Mouse (Mus musculus): ENCODE results near the gene Magoh. TPM values are rescaled to one million over a fixed set of nuclear protein-coding genes. Genes with fewer than 3 reads are reported as not detected.

Gene Magoh
- polyA plus RNA-seq, 1 experiment from 2014 or later: 80.4 TPM

DNA sequence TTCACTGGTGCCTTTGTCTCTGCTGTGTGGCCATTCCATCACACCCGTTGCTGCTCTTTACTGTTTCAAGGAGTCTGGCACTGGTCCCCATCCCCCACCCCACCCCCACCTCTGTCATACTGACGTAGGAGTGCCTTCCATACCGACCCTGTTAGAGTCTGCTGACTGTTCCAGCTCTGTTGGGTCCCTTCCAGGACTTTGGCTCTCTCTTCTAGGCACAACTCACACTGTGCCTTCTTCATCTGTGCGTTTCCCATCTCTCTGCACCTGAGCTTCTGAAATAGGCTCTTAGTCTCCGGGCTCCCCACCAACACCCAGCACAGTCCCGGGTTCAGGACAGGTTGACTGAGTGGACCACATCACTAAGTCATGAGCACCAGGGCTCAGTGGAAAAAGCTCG, 32.8 kb upstream of the Magoh start:
- 64% methylated on average over 7 of the region's 7 CpGs for WGBS (ENCODE audit: insufficient replicate concordance)
- peaks cover 11% of the 10 kb centered on the region for H3K27me3 ChIP-seq

DNA sequence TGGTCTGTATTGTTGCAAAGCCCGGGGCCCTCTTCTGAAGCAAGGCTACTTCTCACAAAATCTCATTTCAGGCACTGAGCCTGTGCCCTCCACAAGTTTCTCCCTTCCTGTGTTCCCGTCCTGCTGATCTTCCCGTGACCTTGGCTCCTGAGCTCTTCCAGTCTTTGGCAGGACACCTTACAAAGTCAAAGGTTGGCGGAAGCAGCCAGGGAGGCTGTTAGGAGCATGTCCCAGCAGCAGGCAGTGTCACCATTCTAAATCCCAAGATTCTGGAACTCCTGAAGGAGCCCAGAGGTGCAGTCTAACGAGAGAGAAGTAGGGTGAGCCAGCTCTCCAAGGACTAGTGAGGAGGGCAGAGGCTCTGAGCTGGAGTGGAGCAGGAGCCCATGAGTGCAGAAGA, 31.0 kb upstream of the Magoh start:
- H3K9ac ChIP-seq: no peak overlapping the region
- H3K36me3 ChIP-seq (replicated peaks): no peaks in the 10 kb centered on the region
- no peak overlapping the region for H3K4me3 ChIP-seq (replicated peaks)
- WGBS (ENCODE audit: insufficient replicate concordance): 74% methylated on average over 5 of the region's 5 CpGs
- no peak overlapping the region for H3K27ac ChIP-seq (replicated peaks)
- H3K9me3 ChIP-seq (replicated peaks): no peaks in the 10 kb centered on the region
- no peaks in the 10 kb centered on the region for H3K4me1 ChIP-seq (replicated peaks)
- ATAC-seq (ENCODE audit: insufficient read depth): no peak
- H3K27me3 ChIP-seq: peaks cover 11% of the 10 kb centered on the region
- no peak overlapping the region for H3K4me2 ChIP-seq

More for the DNA sequence above, 32.8 kb upstream of the Magoh start:
- Histone ChIP-seq H3K4me3 (replicated peaks) (no peak overlapping the region), H3K36me3 (replicated peaks) (no peaks in the 10 kb centered on the region), H3K4me1 (replicated peaks) (peaks cover 10% of the 10 kb centered on the region), H3K9ac (no peak overlapping the region), H3K27ac (replicated peaks) (no peak overlapping the region), H3K9me3 (replicated peaks) (no peaks in the 10 kb centered on the region), H3K4me2 (no peak overlapping the region)
- no peak for ATAC-seq (ENCODE audit: insufficient read depth)

DNA sequence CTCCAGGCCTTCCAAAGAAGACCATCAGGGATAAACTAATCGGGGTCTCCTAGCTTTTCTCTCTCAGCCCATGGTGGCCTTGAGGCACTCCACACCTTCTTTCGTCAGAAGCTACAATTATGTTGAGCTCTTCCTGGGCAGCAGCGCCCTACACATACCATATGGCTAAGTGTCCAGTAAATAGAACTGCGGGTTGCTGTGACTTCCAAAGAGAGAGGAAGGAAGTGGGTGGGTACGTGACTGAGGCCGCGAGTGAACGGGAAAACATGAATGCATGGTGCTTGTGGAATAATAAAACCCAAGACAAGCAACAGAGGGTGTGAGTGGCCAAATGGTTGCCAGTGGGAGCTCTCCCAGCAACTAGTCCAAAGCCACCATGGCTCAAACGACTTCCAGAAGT, 29.9 kb upstream of the Magoh start:
- no peak for ATAC-seq (ENCODE audit: insufficient read depth)
- WGBS (ENCODE audit: insufficient replicate concordance): 49% methylated on average over 9 of the region's 9 CpGs
- H3K9me3 ChIP-seq (replicated peaks): no peaks in the 10 kb centered on the region

DNA sequence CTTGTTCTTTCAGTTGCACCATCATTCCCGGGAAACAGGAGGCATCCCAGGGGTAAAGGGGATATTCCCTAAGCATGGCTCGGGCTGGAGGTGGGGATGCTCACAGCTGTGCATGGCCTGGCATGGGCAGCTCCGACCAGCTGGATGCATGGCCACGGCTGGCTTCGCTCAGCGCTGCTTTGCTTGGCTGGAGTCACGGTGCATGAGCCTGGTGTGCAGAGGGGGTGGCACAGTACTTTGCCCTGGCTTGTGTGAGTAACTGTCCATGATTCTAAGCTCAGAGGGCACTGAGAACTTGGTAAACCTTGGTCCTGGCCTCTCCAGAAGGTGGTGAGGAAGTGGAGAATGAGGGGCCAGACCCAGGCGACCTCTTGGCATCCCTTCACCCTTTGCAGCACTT, 29.5 kb upstream of the Magoh start:
- H3K27ac ChIP-seq (replicated peaks): no peak overlapping the region
- WGBS (ENCODE audit: insufficient replicate concordance): 79% methylated on average over 8 of the region's 8 CpGs
- H3K9me3 ChIP-seq (replicated peaks): no peaks in the 10 kb centered on the region
- H3K4me3 ChIP-seq (replicated peaks): no peak overlapping the region
- no peaks in the 10 kb centered on the region for H3K4me1 ChIP-seq (replicated peaks)
- ATAC-seq (ENCODE audit: insufficient read depth): no peak
- H3K4me2 ChIP-seq: no peak overlapping the region
- H3K36me3 ChIP-seq (replicated peaks): no peaks in the 10 kb centered on the region
- peaks cover 11% of the 10 kb centered on the region for H3K27me3 ChIP-seq
- no peak overlapping the region for H3K9ac ChIP-seq

More for the DNA sequence above, 29.9 kb upstream of the Magoh start:
- Histone ChIP-seq H3K4me2 (no peak overlapping the region), H3K27ac (replicated peaks) (no peak overlapping the region), H3K27me3 (peaks cover 11% of the 10 kb centered on the region), H3K36me3 (replicated peaks) (no peaks in the 10 kb centered on the region), H3K4me3 (replicated peaks) (no peak overlapping the region), H3K9ac (no peak overlapping the region), H3K4me1 (replicated peaks) (no peaks in the 10 kb centered on the region)

DNA sequence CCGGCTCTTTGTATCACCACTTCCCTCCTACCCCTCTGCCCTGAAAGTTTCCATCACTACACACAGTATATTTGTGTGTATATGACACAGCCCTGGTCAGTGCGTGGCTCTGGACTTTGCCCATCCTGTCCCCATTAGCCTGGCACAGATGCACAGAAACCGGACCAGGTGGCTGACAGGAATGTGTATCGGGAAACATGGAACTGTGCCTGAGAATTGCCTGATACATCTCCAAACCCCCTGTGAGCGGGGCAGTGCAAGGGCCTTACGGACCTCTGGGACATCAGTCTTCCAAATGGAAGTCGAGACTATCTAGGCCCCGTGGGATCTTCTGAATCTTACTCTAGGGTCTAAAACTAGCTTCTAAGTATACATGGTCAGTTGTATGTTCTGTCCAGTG, 26.2 kb upstream of the Magoh start:
- H3K4me1 ChIP-seq (replicated peaks): no peaks in the 10 kb centered on the region
- H3K4me3 ChIP-seq (replicated peaks): no peak overlapping the region
- H3K4me2 ChIP-seq: no peak overlapping the region
- no peak overlapping the region for H3K9ac ChIP-seq
- H3K9me3 ChIP-seq (replicated peaks): no peaks in the 10 kb centered on the region
- H3K27me3 ChIP-seq: no peaks in the 10 kb centered on the region
- no peak overlapping the region for H3K27ac ChIP-seq (replicated peaks)
- 0 out of 2 replicates have a peak, but pooled peaks cover 3% of the 10 kb centered on the region for H3K36me3 ChIP-seq (replicated peaks)
- 81% methylated on average over 8 of the region's 8 CpGs for WGBS (ENCODE audit: insufficient replicate concordance)
- ATAC-seq (ENCODE audit: insufficient read depth): no peak

DNA sequence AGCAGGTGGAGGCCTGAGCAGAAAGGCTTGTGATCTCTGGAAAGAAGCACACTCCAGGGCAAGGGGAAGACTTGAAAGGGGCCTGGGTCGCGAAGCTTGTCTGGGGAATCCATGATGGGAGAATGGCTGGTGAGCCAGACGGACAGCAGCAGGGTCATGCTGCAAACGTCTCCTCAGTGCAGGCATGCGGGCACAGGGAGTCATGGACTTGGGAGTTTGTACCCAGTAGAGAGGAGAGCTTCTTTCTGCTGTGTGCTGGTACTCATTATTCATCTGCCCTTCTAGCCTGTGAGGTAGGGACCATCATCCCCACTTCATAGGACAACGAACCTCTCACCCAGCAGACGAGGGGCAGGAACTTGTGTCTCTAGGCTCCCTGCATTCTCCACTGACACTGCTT, 25.7 kb upstream of the Magoh start:
- no peak overlapping the region for H3K4me2 ChIP-seq
- no peak for ATAC-seq (ENCODE audit: insufficient read depth)
- H3K4me1 ChIP-seq (replicated peaks): no peaks in the 10 kb centered on the region
- H3K27me3 ChIP-seq: no peaks in the 10 kb centered on the region
- H3K4me3 ChIP-seq (replicated peaks): no peak overlapping the region
- H3K27ac ChIP-seq (replicated peaks): no peak overlapping the region
- WGBS (ENCODE audit: insufficient replicate concordance): 78% methylated on average over 7 of the region's 7 CpGs
- no peaks in the 10 kb centered on the region for H3K9me3 ChIP-seq (replicated peaks)
- 0 out of 2 replicates have a peak, but pooled peaks cover 8% of the 10 kb centered on the region for H3K36me3 ChIP-seq (replicated peaks)
- H3K9ac ChIP-seq: no peak overlapping the region

DNA sequence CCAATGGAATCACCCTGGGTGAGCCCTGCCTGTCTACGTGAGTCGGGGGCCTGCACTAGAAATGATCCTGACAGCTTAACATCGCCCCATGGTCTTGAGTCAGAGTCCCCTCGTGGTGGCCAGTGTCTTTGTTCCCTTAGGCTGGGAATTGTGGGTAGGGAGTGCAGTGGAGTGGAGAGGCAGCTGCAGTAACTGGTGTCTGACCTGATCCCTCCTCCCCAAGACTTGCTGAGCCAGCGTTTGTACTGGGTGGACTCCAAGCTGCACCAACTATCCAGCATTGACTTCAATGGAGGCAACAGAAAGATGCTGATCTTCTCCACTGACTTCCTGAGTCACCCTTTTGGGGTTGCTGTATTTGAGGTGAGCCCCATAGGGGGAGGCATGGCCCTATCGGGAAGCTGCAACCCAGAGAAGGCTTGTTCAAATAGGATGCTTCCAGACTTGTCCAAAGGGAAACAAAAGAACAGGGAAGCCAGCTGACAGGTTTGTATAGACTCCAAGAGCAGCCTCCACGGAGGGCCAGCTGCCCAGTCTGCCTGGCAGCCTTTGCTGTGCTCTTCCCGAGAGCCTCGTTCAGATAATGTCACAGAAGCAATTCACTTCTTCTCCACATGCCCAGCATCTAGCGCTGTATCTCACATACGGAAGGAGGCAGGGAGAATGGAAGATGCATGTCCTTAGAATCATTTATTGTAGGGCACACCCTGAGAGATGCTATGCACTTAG, 22.4 kb upstream of the Magoh start:
- H3K9me3 ChIP-seq (replicated peaks): no peaks in the 10 kb centered on the region
- no peak overlapping the region for H3K4me2 ChIP-seq
- H3K9ac ChIP-seq: no peak overlapping the region
- no peak overlapping the region for H3K4me3 ChIP-seq (replicated peaks)
- H3K27me3 ChIP-seq: no peaks in the 10 kb centered on the region
- no peak for ATAC-seq (ENCODE audit: insufficient read depth)
- H3K4me1 ChIP-seq (replicated peaks): no peaks in the 10 kb centered on the region
- WGBS (ENCODE audit: insufficient replicate concordance): 73% methylated on average over 11 of the region's 11 CpGs
- H3K27ac ChIP-seq (replicated peaks): no peak overlapping the region
- peaks cover 19% of the 10 kb centered on the region; the same call in 1 of the 2 replicates for H3K36me3 ChIP-seq (replicated peaks)

DNA sequence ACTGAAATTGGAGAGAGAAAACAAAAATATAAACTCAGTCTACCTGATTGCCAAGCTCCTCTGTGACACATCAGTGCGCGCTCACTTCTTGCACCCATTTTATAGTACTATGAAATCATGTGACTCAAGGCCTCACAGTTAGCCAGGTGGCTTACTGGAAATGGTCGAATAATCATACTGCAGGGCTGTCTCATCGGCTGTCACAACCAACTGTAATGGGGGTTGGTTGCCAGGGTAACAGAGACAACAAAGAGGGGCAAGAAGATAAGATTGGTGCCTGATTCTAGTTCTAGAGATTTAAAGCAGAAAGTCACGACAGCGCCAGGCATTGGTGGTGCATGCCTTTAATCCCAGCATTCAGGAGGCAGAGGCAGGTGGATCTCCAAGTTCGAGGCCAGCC, 20.6 kb upstream of the Magoh start:
- Histone ChIP-seq H3K36me3 (replicated peaks) (peaks cover 19% of the 10 kb centered on the region; the same call in 1 of the 2 replicates), H3K9ac (no peak overlapping the region)
- 70% methylated on average over 7 of the region's 7 CpGs for WGBS (ENCODE audit: insufficient replicate concordance)

DNA sequence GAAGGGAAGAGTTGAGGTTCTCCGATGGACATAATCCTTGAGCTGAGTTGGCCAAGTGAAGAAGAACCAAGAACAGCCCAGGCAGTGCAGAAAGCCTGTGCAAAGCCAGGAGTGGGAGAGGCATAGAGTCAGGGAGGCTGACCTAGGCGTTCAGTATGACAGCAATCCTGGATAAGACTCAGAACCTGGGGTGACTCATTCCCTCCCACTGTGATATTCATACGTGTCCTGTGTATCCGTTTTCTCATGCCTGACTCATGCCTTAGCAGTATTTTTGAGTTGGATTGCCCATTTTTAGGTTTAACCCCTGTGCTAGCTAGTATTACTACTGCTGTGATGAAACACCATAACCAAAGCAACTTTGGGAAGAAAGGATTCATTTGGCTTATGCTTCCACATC, 14.7 kb upstream of the Magoh start:
- no peak for ATAC-seq (ENCODE audit: insufficient read depth)
- Histone ChIP-seq H3K4me1 (replicated peaks) (no peaks in the 10 kb centered on the region), H3K27me3 (no peaks in the 10 kb centered on the region), H3K9me3 (replicated peaks) (no peaks in the 10 kb centered on the region), H3K27ac (replicated peaks) (no peak overlapping the region), H3K4me3 (replicated peaks) (no peak overlapping the region), H3K9ac (no peak overlapping the region), H3K36me3 (replicated peaks) (peaks cover 8% of the 10 kb centered on the region; the same call in 1 of the 2 replicates), H3K4me2 (no peak overlapping the region)
- WGBS (ENCODE audit: insufficient replicate concordance): 71% methylated on average over 4 of the region's 4 CpGs

More for the DNA sequence above, 20.6 kb upstream of the Magoh start:
- ATAC-seq (ENCODE audit: insufficient read depth): no peak
- H3K4me1 ChIP-seq (replicated peaks): no peaks in the 10 kb centered on the region
- H3K9me3 ChIP-seq (replicated peaks): no peaks in the 10 kb centered on the region
- no peak overlapping the region for H3K27ac ChIP-seq (replicated peaks)
- H3K27me3 ChIP-seq: no peaks in the 10 kb centered on the region
- H3K4me3 ChIP-seq (replicated peaks): no peak overlapping the region
- no peak overlapping the region for H3K4me2 ChIP-seq

DNA sequence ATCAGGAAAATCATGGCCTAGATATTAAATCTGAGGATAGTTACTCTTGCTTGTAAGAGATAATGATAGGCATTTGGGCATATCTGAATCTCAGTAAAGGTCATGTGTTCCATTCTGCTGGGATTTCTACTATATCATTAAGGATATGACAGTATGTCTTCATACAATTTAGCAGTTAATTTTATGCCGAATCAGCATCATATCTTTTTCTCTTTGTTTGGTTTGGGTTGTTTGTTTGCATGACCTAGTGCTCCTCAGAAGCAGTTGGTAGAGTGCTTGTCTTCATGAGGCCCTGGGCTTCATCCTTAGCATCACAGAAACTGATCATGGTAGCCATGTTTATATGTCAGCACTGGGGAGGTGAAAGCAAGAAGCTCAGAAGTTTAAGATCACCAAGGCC, 2.1 kb downstream of the Magoh start:
- Histone ChIP-seq H3K9ac (no peak overlapping the region), H3K27me3 (no peaks in the 10 kb centered on the region), H3K4me2 (no peak overlapping the region), H3K9me3 (replicated peaks) (no peaks in the 10 kb centered on the region), H3K36me3 (replicated peaks) (peaks cover 56% of the 10 kb centered on the region), H3K27ac (replicated peaks) (no peak overlapping the region), H3K4me1 (replicated peaks) (peaks cover 26% of the 10 kb centered on the region), H3K4me3 (replicated peaks) (no peak overlapping the region)
- ATAC-seq (ENCODE audit: insufficient read depth): no peak
- WGBS (ENCODE audit: insufficient replicate concordance): 81% methylated on average over 1 of the region's 1 CpGs

DNA sequence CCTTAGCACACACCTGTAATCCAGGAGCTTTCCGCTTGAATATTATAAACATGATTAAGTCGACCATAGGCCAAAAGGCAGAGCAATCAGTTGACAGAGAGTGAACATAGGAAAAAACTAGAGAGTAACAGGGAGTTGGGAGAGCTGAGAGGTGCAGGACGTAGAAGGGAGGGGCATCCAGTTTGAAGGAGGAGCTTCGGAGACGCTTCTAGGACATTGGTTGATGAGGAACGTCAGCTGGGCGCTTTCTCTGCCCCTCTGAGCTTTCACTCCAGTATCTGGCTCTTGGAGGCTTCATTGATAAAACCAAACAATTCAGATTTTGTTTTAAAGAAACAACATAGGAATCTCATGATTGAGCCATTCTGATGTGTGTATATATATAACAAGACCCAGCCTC, 6.8 kb downstream of the Magoh start:
- Histone ChIP-seq H3K4me2 (no peak overlapping the region), H3K4me1 (replicated peaks) (peaks cover 31% of the 10 kb centered on the region), H3K9me3 (replicated peaks) (no peaks in the 10 kb centered on the region), H3K9ac (no peak overlapping the region), H3K27ac (replicated peaks) (no peak overlapping the region), H3K4me3 (replicated peaks) (no peak overlapping the region), H3K27me3 (no peaks in the 10 kb centered on the region), H3K36me3 (replicated peaks) (peaks cover 57% of the 10 kb centered on the region)
- 80% methylated on average over 7 of the region's 7 CpGs for WGBS (ENCODE audit: insufficient replicate concordance)
- no peak for ATAC-seq (ENCODE audit: insufficient read depth)

DNA sequence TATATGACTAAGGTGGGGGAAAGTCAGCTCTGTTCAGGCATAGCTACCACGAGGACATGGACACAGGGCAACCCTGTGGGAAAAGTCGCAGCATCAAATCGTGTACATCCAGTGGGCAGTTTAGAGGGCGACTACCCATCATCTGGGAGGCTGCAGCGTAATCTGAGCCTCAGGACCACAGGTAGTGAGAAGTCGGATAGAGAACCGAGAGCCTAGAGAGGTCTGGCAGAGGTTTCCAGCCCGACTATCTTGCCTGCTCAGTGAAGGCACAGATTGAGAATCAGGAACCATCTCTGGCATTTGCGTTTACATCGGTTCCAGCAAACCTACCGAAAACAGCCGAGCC, 9.8 kb downstream of the Magoh start:
- Histone ChIP-seq H3K9me3 (replicated peaks) (no peaks in the 10 kb centered on the region), H3K4me2 (peak overlapping the region; percentile 93), H3K9ac (peak overlapping the region; percentile 63), H3K4me1 (replicated peaks) (peaks cover 30% of the 10 kb centered on the region), H3K27ac (replicated peaks) (peak overlapping the region; percentile 80), H3K36me3 (replicated peaks) (peaks cover 50% of the 10 kb centered on the region), H3K27me3 (no peaks in the 10 kb centered on the region), H3K4me3 (replicated peaks) (peak overlapping the region; percentile 73)
- peak; percentile 14 for ATAC-seq (ENCODE audit: insufficient read depth)
- WGBS (ENCODE audit: insufficient replicate concordance): 2% methylated on average over 12 of the region's 12 CpGs

Data from liver, embryonic 15.5 days (tissue).